Comparison of ENCODE assay signal across 10 mouse cellular contexts in the genomic region with DNA sequence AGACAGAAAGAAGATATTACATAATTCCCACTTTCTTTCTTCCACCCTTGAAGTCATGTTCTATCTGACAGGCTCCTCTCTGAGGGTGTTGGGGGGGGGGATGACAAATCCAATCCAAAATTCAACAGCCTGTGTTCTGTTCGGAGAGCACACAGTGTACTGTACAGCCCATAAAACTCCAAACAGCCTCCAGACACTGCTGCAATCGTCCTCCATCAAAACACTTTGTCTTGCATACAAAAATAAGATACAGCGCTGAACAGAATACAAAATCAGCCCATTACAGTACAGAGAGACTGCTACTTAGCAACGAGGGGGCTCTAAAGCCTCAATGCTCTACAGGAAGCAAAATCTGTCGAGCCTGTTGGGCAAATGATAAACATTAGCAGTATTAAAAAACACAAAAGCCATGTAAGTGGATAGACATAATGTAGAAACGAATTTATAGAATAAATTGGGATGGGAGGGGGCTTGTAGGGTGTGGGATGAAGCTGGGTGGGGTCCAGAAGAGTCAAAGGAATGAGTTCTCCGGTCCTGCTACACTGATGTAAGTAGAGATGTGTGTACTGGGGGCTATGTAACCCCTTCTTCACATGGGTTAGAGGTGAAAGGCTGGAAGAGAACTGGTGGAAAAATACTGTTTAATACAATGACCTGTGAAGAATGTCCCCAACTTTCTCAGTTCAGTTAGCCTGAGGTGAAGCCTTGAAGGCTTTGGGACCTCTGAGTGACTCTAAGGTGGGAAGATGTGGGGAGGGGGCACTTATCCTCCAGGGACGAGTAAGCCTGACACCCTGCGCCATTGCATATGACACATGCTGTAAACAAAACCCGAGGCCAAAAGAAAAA.
DNase-seq lines count a peak whose midpoint lies in the region; ATAC-seq and TF ChIP-seq lines count a peak whose summit lies in the region.
"Had no signal": no experiment of that assay in that cellular context is flagged by ENCODE, and none has a peak within 500 bp of the region (broad histone marks: within the 10 kb centered on the region; RNA-seq: fewer than 3 reads in every experiment).

No protein-coding gene starts in this region.

- no peaks in the 10 kb centered on the region for H3K36me3 ChIP-seq in spleen, adult 2 months (ENCODE audit: control insufficient read depth, insufficient read depth, low read length)
- H3K36me3 ChIP-seq in neural tube, embryonic 14.5 days (ENCODE audit: control insufficient read depth, insufficient read depth, low read length), result no peaks in the 10 kb centered on the region

- H3K9ac ChIP-seq in neural tube, embryonic 14.5 days (replicated peaks; ENCODE audit: low read depth, low read length), result no peak overlapping the region; the same call in 1 of the 2 replicates

- peak; percentile 79 for DNase-seq in gastrocnemius, adult 18-20 months (ENCODE audit: low spot score)
- DNase-seq in gastrocnemius, postnatal 4 days (ENCODE audit: low spot score in 2 of 2), result no peak
- DNase-seq in spleen, adult 2 months (ENCODE audit: low read depth in 1 of 2, low spot score in 2 of 2), result no peak
- no peak for DNase-seq in spleen, postnatal 14 days (ENCODE audit: low spot score in 2 of 2)
- peak; percentile 84 for DNase-seq in layer of hippocampus, adult 9-11 months
- no peak for DNase-seq in MN1 (ENCODE audit: low spot score)
- DNase-seq in urinary bladder, adult 2 months (ENCODE audit: low spot score), result no peak

- peak; percentile 39 for ATAC-seq in neural tube, embryonic 14.5 days (ENCODE audit: low read depth)

- TF ChIP-seq POLR2A in spleen, adult 2 months (IDR thresholded peaks at IDR 0.05; ENCODE audit: low read depth, low read length), result no peak

- H3K27me3 ChIP-seq in spleen, adult 2 months (ENCODE audit: control insufficient read depth, insufficient read depth, low read length), result no peaks in the 10 kb centered on the region
- H3K27me3 ChIP-seq in neural tube, embryonic 14.5 days (ENCODE audit: control insufficient read depth, insufficient read depth, low read length), result no peaks in the 10 kb centered on the region; the same call in 1 of the 2 replicates
- H3K27me3 ChIP-seq: CH12.LX; megakaryocyte, embryonic 14.5 days had no signal

- no peaks in the 10 kb centered on the region for H3K9me3 ChIP-seq in neural tube, embryonic 14.5 days (ENCODE audit: control insufficient read depth, low read length)
- H3K9me3 ChIP-seq: megakaryocyte, embryonic 14.5 days had no signal

- H3K4me3 ChIP-seq in spleen, adult 2 months (ENCODE audit: extremely low read depth, insufficient read depth, insufficient read length), result no peak overlapping the region
- H3K4me3 ChIP-seq in neural tube, embryonic 14.5 days (ENCODE audit: low read depth, low read length), result no peak overlapping the region
- H3K4me3 ChIP-seq: megakaryocyte, embryonic 14.5 days had no signal

- H3K27ac ChIP-seq in spleen, adult 2 months (ENCODE audit: insufficient read depth, low read length), result peak overlapping the region; percentile 49; the same call in 1 of the 2 replicates
- peak overlapping the region; percentile 58 for H3K27ac ChIP-seq in neural tube, embryonic 14.5 days (ENCODE audit: low read depth, low read length)

- TF ChIP-seq CTCF in spleen, adult 2 months (IDR thresholded peaks at IDR 0.05; ENCODE audit: extremely low read depth, insufficient read depth, insufficient read length, insufficient replicate concordance), result no peak

- 60% methylated on average over 10 of the region's 10 CpGs for WGBS in spleen, adult 2 months
- 23% methylated on average over 10 of the region's 10 CpGs for WGBS in neural tube, embryonic 14.5 days

- peak overlapping the region; percentile 18; the same call in 1 of the 2 replicates for H3K4me2 ChIP-seq in neural tube, embryonic 14.5 days (ENCODE audit: low read depth, low read length)

- peaks cover 3% of the 10 kb centered on the region; the same call in 1 of the 2 replicates for H3K4me1 ChIP-seq in spleen, adult 2 months (ENCODE audit: control insufficient read depth, insufficient read depth, insufficient read length)
- H3K4me1 ChIP-seq in neural tube, embryonic 14.5 days (ENCODE audit: control insufficient read depth, insufficient read depth, low read length), result peaks cover 70% of the 10 kb centered on the region

Comparison
In these comparisons a context has a peak if more than half of its experiments do, and no peak if none do; other contexts are left out.
1. DNase-seq: peak in gastrocnemius, adult 18-20 months (single experiment) and layer of hippocampus, adult 9-11 months (single experiment); none in gastrocnemius, postnatal 4 days (0 of 2), spleen, adult 2 months (0 of 2), spleen, postnatal 14 days (0 of 2), MN1 (single experiment) and urinary bladder, adult 2 months (single experiment).